Mouse (Mus musculus) brain, embryonic 14.5 days (tissue): ENCODE data around the gene Nod2.

Experiments used
- CTCF ChIP-seq: fragments of 200-500 bp; IDR thresholded peaks from 2 replicates; pipeline ENCODE4 v1.5.1; 2012; ENCODE audit warnings: inconsistent platforms, mild to moderate bottlenecking, moderate library complexity, borderline replicate concordance; ENCODE audit not compliant: insufficient read depth, insufficient read length; ENCODE audit errors: extremely low read depth
- POLR2A ChIP-seq: fragments of 200-500 bp; IDR thresholded peaks from 2 replicates; pipeline ENCODE4 v1.6.1; 2012; ENCODE audit warnings: mild to moderate bottlenecking, inconsistent platforms, borderline replicate concordance; ENCODE audit not compliant: poor library complexity, insufficient read depth, insufficient read length, severe bottlenecking; ENCODE audit errors: extremely low read depth

GRCm38 (mm10) chr8:88675372-88676165, 28.5 kb downstream of the Nod2 start:
- TF ChIP-seq POLR2A = no peak
- TF ChIP-seq CTCF = no peak
